Mouse (Mus musculus): ENCODE results near the gene Abca4. TPM values are rescaled to one million over a fixed set of nuclear protein-coding genes. Genes with fewer than 3 reads are reported as not detected.

Gene Abca4
- polyA plus RNA-seq, 1 experiment = 5.1 TPM

DNA sequence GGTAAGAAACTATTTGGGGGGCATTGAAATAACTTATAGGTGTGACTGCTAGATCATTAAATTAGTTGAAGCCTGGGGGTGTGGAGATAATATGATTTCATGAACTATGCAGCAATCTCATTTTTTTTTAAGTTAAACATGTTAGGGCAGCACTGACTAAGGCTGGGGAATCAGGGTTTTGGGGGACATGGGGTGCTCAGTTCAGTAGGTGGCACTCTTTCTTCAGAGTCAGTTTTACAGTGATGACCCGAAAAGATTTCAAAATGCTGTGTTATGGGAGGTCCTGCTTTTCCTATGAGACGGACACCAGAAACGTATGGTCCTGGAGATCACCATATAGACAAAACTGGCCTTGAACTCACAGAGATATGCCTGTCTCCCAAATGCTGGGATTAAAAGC is 99.2 kb downstream of the Abca4 start:
- no peak overlapping the region for H3K4me3 ChIP-seq (replicated peaks; ENCODE audit: extremely low read depth, low read depth, low read length)
- TF ChIP-seq POLR2A (IDR thresholded peaks at IDR 0.05; ENCODE audit: borderline replicate concordance, extremely low read depth, low read depth, low read length) = no peak

DNA sequence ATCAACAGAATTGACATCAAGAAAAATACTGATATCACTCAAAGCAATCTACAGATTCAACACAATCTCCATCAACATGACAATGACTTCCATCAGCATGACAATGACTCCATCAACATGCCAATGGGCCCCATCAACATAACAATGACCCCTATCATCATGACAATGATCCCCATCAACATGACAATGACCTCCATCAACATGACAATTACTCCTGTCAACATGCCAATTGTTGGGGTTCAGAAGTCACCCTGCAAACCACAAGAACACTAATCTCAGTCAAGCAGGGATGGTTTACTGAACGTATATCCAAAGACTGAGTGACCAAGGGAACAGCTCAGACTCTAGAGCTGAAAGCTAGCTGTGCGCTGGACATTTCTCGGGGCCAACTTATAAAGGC is 101.2 kb downstream of the Abca4 start:
- WGBS = 96% methylated on average over 3 of the region's 3 CpGs
- TF ChIP-seq CTCF (IDR thresholded peaks at IDR 0.05; ENCODE audit: insufficient read depth, low read length) = no peak
- TF ChIP-seq POLR2A (IDR thresholded peaks at IDR 0.05; ENCODE audit: borderline replicate concordance, extremely low read depth, low read depth, low read length) = no peak
- Histone ChIP-seq H3K4me1 (ENCODE audit: control insufficient read depth, insufficient read depth, low read length) (no peaks in the 10 kb centered on the region), H3K4me3 (replicated peaks; ENCODE audit: extremely low read depth, low read depth, low read length) (no peak overlapping the region)
- no peak for DNase-seq

More for the DNA sequence above, 99.2 kb downstream of the Abca4 start:
- DNase-seq = no peak
- 76% methylated on average over 3 of the region's 3 CpGs for WGBS
- no peaks in the 10 kb centered on the region for H3K4me1 ChIP-seq (ENCODE audit: control insufficient read depth, insufficient read depth, low read length)

DNA sequence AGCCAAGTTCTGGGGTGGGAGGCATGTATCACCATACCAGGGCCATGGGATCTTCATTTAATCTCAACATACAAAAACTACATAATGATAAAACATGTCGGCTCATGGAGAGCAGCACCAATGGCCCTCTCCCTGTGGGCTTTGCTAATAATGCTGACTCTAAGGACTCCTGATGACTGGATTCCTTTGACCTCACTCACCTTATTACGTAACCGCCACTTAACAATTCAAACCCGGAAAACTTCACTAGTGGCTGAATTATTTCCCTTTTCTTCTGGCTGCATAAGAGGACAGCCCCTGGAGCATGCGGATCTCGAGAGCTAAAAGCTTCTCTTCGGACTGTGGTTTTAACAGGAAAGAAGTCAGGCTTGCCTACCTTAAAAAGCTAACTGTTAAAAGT is 106.6 kb downstream of the Abca4 start:
- H3K4me1 ChIP-seq (ENCODE audit: control insufficient read depth, insufficient read depth, low read length) = no peaks in the 10 kb centered on the region; the same call in 1 of the 2 replicates
- TF ChIP-seq CTCF (IDR thresholded peaks at IDR 0.05; ENCODE audit: insufficient read depth, low read length) = no peak
- TF ChIP-seq POLR2A (IDR thresholded peaks at IDR 0.05; ENCODE audit: borderline replicate concordance, extremely low read depth, low read depth, low read length) = no peak
- no peak overlapping the region for H3K4me3 ChIP-seq (replicated peaks; ENCODE audit: extremely low read depth, low read depth, low read length)
- no peak for DNase-seq
- WGBS = 55% methylated on average over 7 of the region's 7 CpGs

DNA sequence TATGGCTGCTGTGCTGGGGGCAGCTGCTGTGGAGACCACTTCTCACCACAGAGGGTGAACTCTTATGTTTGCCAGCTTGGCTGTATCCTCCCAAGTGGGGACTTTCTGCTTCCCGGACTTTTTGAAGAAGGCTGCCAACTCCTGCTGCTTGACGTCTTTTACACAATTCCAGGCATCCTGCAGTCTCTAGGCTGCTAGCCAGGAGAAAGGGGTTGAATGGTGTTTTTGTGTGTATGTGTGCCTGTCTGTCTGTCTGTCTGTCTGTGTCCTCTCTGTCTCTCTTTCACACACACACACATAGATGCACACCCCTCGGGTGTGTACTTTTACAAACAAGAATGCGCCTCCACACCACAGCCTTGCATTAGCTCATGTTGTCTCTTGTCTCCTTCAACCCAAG is 108.2 kb downstream of the Abca4 start:
- Histone ChIP-seq H3K4me3 (replicated peaks; ENCODE audit: extremely low read depth, low read depth, low read length) (no peak overlapping the region), H3K4me1 (ENCODE audit: control insufficient read depth, insufficient read depth, low read length) (no peaks in the 10 kb centered on the region; the same call in 1 of the 2 replicates)
- no peak for DNase-seq
- no peak for TF ChIP-seq POLR2A (IDR thresholded peaks at IDR 0.05; ENCODE audit: borderline replicate concordance, extremely low read depth, low read depth, low read length)
- TF ChIP-seq CTCF (IDR thresholded peaks at IDR 0.05; ENCODE audit: insufficient read depth, low read length) = no peak
- 28% methylated on average over 4 of the region's 4 CpGs for WGBS

DNA sequence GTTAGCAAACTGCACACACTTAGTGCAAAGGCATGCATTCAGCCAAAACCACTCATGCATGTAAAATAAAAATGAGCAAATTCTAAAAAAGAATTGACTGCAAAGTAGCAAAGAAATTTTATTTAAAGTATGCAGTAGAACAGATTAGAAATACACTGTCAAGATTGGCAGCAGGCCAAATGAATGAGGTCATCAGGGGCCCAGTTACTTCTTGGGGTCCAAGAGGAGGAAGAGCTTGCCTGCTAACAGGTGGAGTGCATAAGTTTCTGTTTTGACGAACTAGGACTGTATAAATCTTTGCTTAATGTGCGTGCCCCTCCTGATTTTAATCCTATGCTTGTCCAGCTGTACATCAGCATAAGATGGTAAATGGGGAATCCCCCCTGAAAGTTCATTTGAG is 109.8 kb downstream of the Abca4 start:
- DNase-seq = no peak
- WGBS = 58% methylated on average over 2 of the region's 2 CpGs
- TF ChIP-seq POLR2A (IDR thresholded peaks at IDR 0.05; ENCODE audit: borderline replicate concordance, extremely low read depth, low read depth, low read length) (no peak), CTCF (IDR thresholded peaks at IDR 0.05; ENCODE audit: insufficient read depth, low read length) (no peak)
- H3K4me1 ChIP-seq (ENCODE audit: control insufficient read depth, insufficient read depth, low read length) = no peaks in the 10 kb centered on the region; the same call in 1 of the 2 replicates
- no peak overlapping the region for H3K4me3 ChIP-seq (replicated peaks; ENCODE audit: extremely low read depth, low read depth, low read length)

DNA sequence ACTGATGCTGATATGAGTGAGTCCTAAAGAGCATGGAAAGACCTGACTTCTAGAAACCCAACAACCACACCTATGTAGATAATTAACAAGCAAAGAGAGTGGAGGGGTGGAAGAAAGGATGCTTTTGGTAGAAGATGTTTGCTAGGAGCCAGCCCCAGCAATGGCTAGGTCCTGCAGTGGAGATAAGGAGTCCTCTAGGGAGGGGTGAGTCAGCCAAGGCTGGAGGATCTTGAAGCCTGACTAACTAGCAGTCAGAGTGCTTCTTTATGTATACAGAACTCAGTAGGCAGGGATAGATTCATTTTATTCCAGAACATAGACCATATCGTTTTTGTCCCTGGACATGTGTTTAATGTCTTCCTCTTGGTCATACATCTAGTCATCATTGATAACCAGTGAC is 115.2 kb downstream of the Abca4 start:
- TF ChIP-seq CTCF (IDR thresholded peaks at IDR 0.05; ENCODE audit: insufficient read depth, low read length) = no peak
- no peak for TF ChIP-seq POLR2A (IDR thresholded peaks at IDR 0.05; ENCODE audit: borderline replicate concordance, extremely low read depth, low read depth, low read length)

DNA sequence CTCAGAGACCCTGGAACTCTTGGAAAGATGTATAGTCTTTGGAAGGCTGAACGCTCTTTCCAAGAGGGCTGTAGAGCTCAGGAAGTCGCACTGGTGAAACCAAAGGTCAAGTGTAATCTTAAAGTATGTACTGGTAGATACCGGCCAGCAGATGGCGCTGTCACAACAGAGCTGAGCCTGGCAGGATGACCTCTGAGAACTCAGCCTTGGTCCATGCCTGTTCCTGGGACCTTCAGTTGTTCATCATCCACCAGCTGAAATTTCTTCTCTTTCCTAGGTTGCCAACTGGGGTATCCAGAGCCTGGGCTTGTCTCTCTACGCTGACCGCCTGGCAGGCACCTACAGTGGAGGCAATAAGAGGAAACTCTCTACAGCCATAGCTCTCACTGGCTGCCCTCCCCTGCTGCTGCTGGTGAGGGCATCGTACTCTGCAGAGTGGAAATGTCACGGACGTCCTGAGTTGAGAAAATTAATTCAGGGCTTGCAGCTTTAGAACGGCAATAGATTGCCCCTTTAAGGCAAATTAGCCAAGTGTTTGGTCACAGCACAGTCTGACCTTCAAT is 125.5 kb downstream of the Abca4 start:
- Histone ChIP-seq H3K4me3 (replicated peaks; ENCODE audit: extremely low read depth, low read depth, low read length) (no peak overlapping the region), H3K4me1 (ENCODE audit: control insufficient read depth, insufficient read depth, low read length) (no peaks in the 10 kb centered on the region)
- TF ChIP-seq POLR2A (IDR thresholded peaks at IDR 0.05; ENCODE audit: borderline replicate concordance, extremely low read depth, low read depth, low read length) = no peak
- TF ChIP-seq CTCF (IDR thresholded peaks at IDR 0.05; ENCODE audit: insufficient read depth, low read length) = peak; percentile 90
- 45% methylated on average over 10 of the region's 10 CpGs for WGBS
- DNase-seq = peak; percentile 56

More for the DNA sequence above, 115.2 kb downstream of the Abca4 start:
- WGBS = 75% methylated on average over 1 of the region's 1 CpGs
- Histone ChIP-seq H3K4me1 (ENCODE audit: control insufficient read depth, insufficient read depth, low read length) (no peaks in the 10 kb centered on the region), H3K4me3 (replicated peaks; ENCODE audit: extremely low read depth, low read depth, low read length) (no peak overlapping the region)
- DNase-seq = no peak

DNA sequence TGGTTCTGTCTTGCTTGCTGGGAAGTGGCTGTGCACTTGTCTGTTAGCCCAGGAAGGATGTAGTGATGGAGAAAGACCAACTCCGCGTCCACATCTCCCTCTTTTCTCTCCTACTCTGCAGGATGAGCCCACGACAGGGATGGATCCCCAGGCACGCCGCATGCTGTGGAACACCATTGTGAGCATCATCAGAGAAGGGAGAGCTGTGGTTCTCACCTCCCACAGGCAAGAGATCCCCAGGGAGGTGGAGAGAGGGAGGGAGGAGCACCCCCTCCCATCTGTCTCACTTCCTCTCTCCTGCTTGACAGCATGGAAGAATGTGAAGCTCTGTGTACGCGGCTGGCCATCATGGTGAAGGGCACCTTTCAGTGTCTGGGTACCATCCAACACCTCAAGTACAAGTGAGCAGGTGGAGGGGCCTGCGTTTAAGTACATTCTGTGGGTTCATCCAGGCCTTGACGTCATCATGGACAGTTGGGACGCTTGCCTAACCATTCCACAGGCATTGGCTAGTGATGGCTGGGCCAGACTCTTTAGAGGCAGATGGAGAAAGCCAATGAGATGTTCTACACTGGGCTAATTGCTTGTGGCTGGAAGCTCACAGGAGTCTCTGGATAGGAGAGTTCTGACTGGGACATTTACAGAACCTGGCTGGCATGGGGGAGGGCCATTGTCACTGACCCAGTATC is 126.5 kb downstream of the Abca4 start:
- TF ChIP-seq POLR2A (IDR thresholded peaks at IDR 0.05; ENCODE audit: borderline replicate concordance, extremely low read depth, low read depth, low read length) (no peak), CTCF (IDR thresholded peaks at IDR 0.05; ENCODE audit: insufficient read depth, low read length) (no peak)
- no peaks in the 10 kb centered on the region for H3K4me1 ChIP-seq (ENCODE audit: control insufficient read depth, insufficient read depth, low read length)
- 83% methylated on average over 10 of the region's 10 CpGs for WGBS
- DNase-seq = no peak
- no peak overlapping the region for H3K4me3 ChIP-seq (replicated peaks; ENCODE audit: extremely low read depth, low read depth, low read length)

DNA sequence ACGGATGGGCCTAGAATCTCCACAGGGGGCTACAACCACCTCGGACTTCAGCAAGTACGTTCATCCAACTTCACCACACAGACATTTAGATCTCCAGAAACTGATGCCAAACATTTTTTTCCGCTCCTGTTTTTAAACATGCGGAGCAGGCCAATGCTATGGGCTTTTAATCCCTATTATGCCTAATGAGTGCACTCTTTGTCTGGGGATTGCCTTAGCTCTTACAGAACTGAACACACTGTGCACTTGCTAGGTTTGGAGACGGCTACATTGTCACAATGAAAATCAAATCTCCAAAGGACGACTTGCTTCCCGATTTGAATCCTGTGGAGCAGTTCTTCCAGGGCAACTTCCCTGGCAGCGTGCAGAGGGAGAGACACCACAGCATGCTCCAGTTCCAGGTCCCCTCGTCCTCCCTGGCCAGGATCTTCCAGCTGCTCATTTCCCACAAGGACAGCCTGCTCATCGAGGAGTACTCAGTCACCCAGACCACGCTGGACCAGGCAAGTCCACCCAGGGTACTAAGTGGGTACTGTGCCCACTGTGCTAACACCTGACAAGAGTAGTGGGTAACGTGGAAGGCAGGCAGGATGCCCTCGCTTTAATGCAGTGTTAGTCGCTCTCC is 129.4 kb downstream of the Abca4 start:
- no peak for DNase-seq
- Histone ChIP-seq H3K4me3 (replicated peaks; ENCODE audit: extremely low read depth, low read depth, low read length) (no peak overlapping the region), H3K4me1 (ENCODE audit: control insufficient read depth, insufficient read depth, low read length) (no peaks in the 10 kb centered on the region)
- no peak for TF ChIP-seq POLR2A (IDR thresholded peaks at IDR 0.05; ENCODE audit: borderline replicate concordance, extremely low read depth, low read depth, low read length)
- no peak for TF ChIP-seq CTCF (IDR thresholded peaks at IDR 0.05; ENCODE audit: insufficient read depth, low read length)
- WGBS = 84% methylated on average over 15 of the region's 15 CpGs

DNA sequence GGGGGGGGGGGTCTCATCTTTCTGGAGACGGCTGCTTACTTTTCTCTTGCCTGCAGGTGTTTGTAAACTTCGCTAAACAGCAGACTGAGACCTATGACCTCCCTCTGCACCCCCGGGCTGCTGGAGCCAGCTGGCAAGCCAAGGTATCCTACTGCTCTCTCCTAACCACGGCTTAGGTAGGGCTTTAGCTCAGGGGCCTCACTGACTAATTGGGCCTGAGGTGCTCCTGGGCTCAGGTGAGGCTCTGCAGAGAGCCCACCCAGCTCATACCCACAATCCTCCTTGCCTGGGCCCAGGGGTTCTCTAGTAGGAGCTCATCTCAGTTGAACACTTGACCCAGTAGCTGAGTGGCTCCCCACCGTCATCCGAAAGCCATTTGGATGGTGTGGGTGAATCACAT is 131.8 kb downstream of the Abca4 start:
- no peak overlapping the region for H3K4me3 ChIP-seq (replicated peaks; ENCODE audit: extremely low read depth, low read depth, low read length)
- DNase-seq = no peak
- H3K4me1 ChIP-seq (ENCODE audit: control insufficient read depth, insufficient read depth, low read length) = no peaks in the 10 kb centered on the region
- 69% methylated on average over 6 of the region's 6 CpGs for WGBS
- TF ChIP-seq POLR2A (IDR thresholded peaks at IDR 0.05; ENCODE audit: borderline replicate concordance, extremely low read depth, low read depth, low read length) (no peak), CTCF (IDR thresholded peaks at IDR 0.05; ENCODE audit: insufficient read depth, low read length) (no peak)
